Mouse (Mus musculus): Measurements from ENCODE around the gene Cyb5rl. TPM values are rescaled to one million over a fixed set of nuclear protein-coding genes. Genes with fewer than 3 reads are reported as not detected.

Gene Cyb5rl
- 6.5 TPM for polyA plus RNA-seq (2015; fragmentation: Illumina TruSeq; extraction: RNeasy Lipid Tissue Mini Kit (QIAGEN cat#74804); ENCODE audit: low read depth, low replicate concordance)

DNA sequence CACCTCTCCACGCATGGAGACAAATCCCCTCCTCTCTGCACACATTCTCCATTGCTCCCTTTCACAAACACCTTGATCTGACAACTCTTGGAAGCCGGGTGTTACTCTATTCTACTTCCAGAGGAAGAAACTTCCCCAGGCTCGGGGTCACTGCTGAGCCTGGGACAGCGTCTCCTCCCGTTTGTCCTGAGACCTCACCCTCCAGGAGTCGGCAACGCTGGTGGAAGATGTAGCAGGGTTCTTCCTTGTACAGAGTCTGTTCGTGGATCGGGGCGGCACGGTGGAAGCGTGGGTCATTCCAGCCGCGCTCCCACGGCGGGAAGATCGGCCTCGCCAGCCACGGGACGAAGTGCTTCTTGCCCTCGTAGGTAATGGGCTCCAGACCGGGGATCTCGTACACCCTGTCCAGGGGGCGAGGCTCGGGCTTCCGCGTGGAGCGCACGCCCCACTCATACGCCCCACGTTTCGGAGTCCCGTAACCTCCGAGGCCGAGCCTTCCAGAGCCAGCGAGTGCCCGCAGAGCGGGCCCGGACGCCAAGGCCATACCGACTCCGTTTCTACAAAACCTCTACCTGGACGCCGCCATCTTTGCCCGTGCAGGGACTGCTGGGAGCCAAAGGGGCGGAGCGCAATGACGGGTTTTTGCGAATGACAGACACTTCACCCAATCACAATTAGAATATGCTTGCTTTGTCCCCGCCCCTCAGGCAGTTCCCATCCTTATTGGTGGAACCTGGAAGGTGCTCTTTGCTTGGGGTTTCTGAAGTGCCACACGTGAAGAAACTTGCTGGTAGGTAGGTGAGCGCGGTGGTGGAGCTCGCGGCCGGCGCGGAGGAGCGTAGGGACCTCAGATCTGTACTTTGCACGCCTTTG is at the start of gene Cyb5rl, which contains the start of gene Mrpl37:
TSS of gene Cyb5rl (plus strand) at position 737 of the 873 bp plus-strand sequence.
TSS of gene Mrpl37 (minus strand) at position 617 of the 873 bp plus-strand sequence.

DNA sequence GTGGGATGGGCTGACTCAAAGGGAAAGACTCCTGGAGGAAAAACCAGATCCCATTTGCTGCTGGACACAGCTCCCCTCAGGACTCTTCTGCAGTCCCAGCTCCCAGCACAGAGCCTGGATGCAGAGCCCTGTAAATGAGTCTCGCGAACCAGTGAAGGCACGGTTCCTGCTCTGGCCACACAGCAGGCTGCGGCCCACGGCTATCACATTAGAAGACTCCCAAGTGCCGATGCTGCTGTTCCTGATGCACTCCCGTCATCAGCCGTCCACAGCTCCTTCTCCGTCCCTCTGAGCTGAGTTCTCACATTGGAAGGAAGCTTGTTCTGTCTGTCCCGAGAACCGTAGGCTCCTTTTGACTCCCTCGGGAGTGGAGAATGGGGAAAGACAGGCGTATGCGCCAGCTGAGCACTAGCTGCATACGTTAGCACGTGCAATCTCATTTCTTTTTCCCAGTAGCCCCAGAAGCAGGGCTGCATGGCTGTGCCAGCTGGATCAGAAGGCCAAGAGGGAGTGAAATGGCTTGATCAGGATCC is 30.1 kb downstream of the Cyb5rl start, which contains the start of gene Cdcp2:
TSS of gene Cdcp2 (plus strand) at position 51 of the 533 bp plus-strand sequence.

Other genes with a start within 250 kb of the Cyb5rl start
- 92.6 TPM for gene Ssbp3, start 156.3 kb upstream of the Cyb5rl start, polyA plus RNA-seq (2015; fragmentation: Illumina TruSeq; extraction: RNeasy Lipid Tissue Mini Kit (QIAGEN cat#74804); ENCODE audit: low read depth, low replicate concordance)
- 68.4 TPM for gene Mrpl37, start 120 bp upstream of the Cyb5rl start, polyA plus RNA-seq (2015; fragmentation: Illumina TruSeq; extraction: RNeasy Lipid Tissue Mini Kit (QIAGEN cat#74804); ENCODE audit: low read depth, low replicate concordance)
- not detected for gene Cdcp2, start 29.9 kb downstream of the Cyb5rl start, polyA plus RNA-seq (2015; fragmentation: Illumina TruSeq; extraction: RNeasy Lipid Tissue Mini Kit (QIAGEN cat#74804); ENCODE audit: low read depth, low replicate concordance)
- 349 TPM for gene Tmem59, start 111.4 kb downstream of the Cyb5rl start, polyA plus RNA-seq (2015; fragmentation: Illumina TruSeq; extraction: RNeasy Lipid Tissue Mini Kit (QIAGEN cat#74804); ENCODE audit: low read depth, low replicate concordance)
- 17.0 TPM for gene Tceanc2, start 112.1 kb downstream of the Cyb5rl start, polyA plus RNA-seq (2015; fragmentation: Illumina TruSeq; extraction: RNeasy Lipid Tissue Mini Kit (QIAGEN cat#74804); ENCODE audit: low read depth, low replicate concordance)
- gene Ldlrad1, start 142.2 kb downstream of the Cyb5rl start, polyA plus RNA-seq (2015; fragmentation: Illumina TruSeq; extraction: RNeasy Lipid Tissue Mini Kit (QIAGEN cat#74804); ENCODE audit: low read depth, low replicate concordance) = not detected
- gene Lrrc42, start 186.5 kb downstream of the Cyb5rl start, polyA plus RNA-seq (2015; fragmentation: Illumina TruSeq; extraction: RNeasy Lipid Tissue Mini Kit (QIAGEN cat#74804); ENCODE audit: low read depth, low replicate concordance) = 28.3 TPM
- 34.7 TPM for gene Hspb11, start 186.6 kb downstream of the Cyb5rl start, polyA plus RNA-seq (2015; fragmentation: Illumina TruSeq; extraction: RNeasy Lipid Tissue Mini Kit (QIAGEN cat#74804); ENCODE audit: low read depth, low replicate concordance)
- gene Dio1, start 240.2 kb downstream of the Cyb5rl start, polyA plus RNA-seq (2015; fragmentation: Illumina TruSeq; extraction: RNeasy Lipid Tissue Mini Kit (QIAGEN cat#74804); ENCODE audit: low read depth, low replicate concordance) = not detected
- gene Yipf1, start 247.4 kb downstream of the Cyb5rl start, polyA plus RNA-seq (2015; fragmentation: Illumina TruSeq; extraction: RNeasy Lipid Tissue Mini Kit (QIAGEN cat#74804); ENCODE audit: low read depth, low replicate concordance) = 61.8 TPM

All from brain, adult 10 weeks (tissue).